Mouse (Mus musculus) CH12.LX (cell line): ENCODE data around the gene Mier3.

Source experiments
- CHD1 ChIP-seq: IDR thresholded peaks from 2 replicates; pipeline ENCODE4 v1.6.1; 2012; ENCODE audit warnings: low read depth, low read length, improper control_type of control experiment, inconsistent platforms
- CTCF ChIP-seq, 2 experiments: IDR thresholded peaks in 1 of 2; conservative IDR thresholded peaks in 1 of 2; 2 replicates each; pipeline ENCODE4 v1.5.1; 2011 to 2012; ENCODE audit warnings: low read depth in 2 of 2, low read length in 2 of 2, improper control_type of control experiment in 1 of 2, inconsistent platforms in 1 of 2, mild to moderate bottlenecking in 1 of 2, moderate library complexity in 1 of 2
- HCFC1 ChIP-seq: IDR thresholded peaks from 2 replicates; pipeline ENCODE4 v1.6.1; 2012; ENCODE audit warnings: low read depth, mild to moderate bottlenecking, inconsistent platforms, low read length, improper control_type of control experiment
- IRF4 ChIP-seq: IDR thresholded peaks from 2 replicates; pipeline ENCODE4 v1.6.1; 2014; ENCODE audit warnings: low read depth, mild to moderate bottlenecking, inconsistent platforms, low read length, improper control_type of control experiment
- JUND ChIP-seq: conservative IDR thresholded peaks from 2 replicates; pipeline ENCODE4 v1.6.1; 2011; ENCODE audit warnings: low read depth, low read length, improper control_type of control experiment
- MAX ChIP-seq: IDR thresholded peaks from 2 replicates; pipeline ENCODE4 v1.6.1; 2011; ENCODE audit warnings: low read length, improper control_type of control experiment
- MXI1 ChIP-seq: IDR thresholded peaks from 2 replicates; pipeline ENCODE4 v1.6.1; 2011; ENCODE audit warnings: mild to moderate bottlenecking, low read depth, low read length, improper control_type of control experiment
- NELFE ChIP-seq: IDR thresholded peaks from 2 replicates; pipeline ENCODE4 v1.6.1; 2011; ENCODE audit warnings: low read depth, low read length, improper control_type of control experiment
- POLR2A ChIP-seq: IDR thresholded peaks from 2 replicates; pipeline ENCODE4 v1.6.1; 2011; ENCODE audit warnings: low read depth, mild to moderate bottlenecking, improper control_type of control experiment, low read length
- SMC3 ChIP-seq: IDR thresholded peaks from 2 replicates; pipeline ENCODE4 v1.6.1; 2011; ENCODE audit warnings: low read depth, low read length, improper control_type of control experiment
- UBTF ChIP-seq: IDR thresholded peaks from 2 replicates; pipeline ENCODE4 v1.6.1; 2012; ENCODE audit warnings: low read depth, mild to moderate bottlenecking, inconsistent platforms, low read length, improper control_type of control experiment, moderate library complexity
- ZC3H11A ChIP-seq: IDR thresholded peaks from 2 replicates; pipeline ENCODE4 v1.6.1; 2012; ENCODE audit warnings: low read depth, mild to moderate bottlenecking, inconsistent platforms, low read length, improper control_type of control experiment
- ZKSCAN1 ChIP-seq: IDR thresholded peaks from 2 replicates; pipeline ENCODE4 v1.6.1; 2012; ENCODE audit warnings: low read depth, inconsistent platforms, low read length, improper control_type of control experiment, borderline replicate concordance

GRCm38 (mm10) chr13:111719726-111720125, 38.9 kb downstream of the Mier3 start:
- TF ChIP-seq CTCF (conservative IDR thresholded peaks at IDR 0.05 in 1 of 2, IDR thresholded peaks at IDR 0.05 in 1 of 2; ENCODE audit: low read depth in 2 of 2, low read length in 2 of 2) (no peak), ZKSCAN1 (no peak), MAX (no peak), UBTF (no peak), POLR2A (no peak), NELFE (no peak), ZC3H11A (no peak), MXI1 (no peak), SMC3 (no peak), IRF4 (no peak), HCFC1 (no peak), CHD1 (no peak), JUND (no peak)
